Mouse (Mus musculus) forebrain, embryonic 15.5 days (tissue): ENCODE data around the gene Rogdi. TPM values are rescaled to one million over a fixed set of nuclear protein-coding genes. Genes with fewer than 3 reads are reported as not detected.

Experiments
- ATAC-seq: fragments of 200-750 bp; cut with Nextera tagmentation; replicated peaks from 2 replicates; pipeline ENCODE4 v1.8.0; 2017; ENCODE audit warnings: mild to moderate bottlenecking, moderate TSS enrichment, moderate library complexity
- H3K27ac ChIP-seq: fragments of 300-500 bp; sonication (generic); replicated peaks from 2 replicates; pipeline ENCODE4 v1.5.1; 2015; ENCODE audit warnings: mild to moderate bottlenecking, inconsistent platforms
- H3K27me3 ChIP-seq: fragments of 300-500 bp; sonication (generic); 2 replicates; pipeline ENCODE4 v1.6.1; 2015; ENCODE audit warnings: inconsistent platforms
- H3K36me3 ChIP-seq: fragments of 300-500 bp; sonication (generic); 2 replicates; pipeline ENCODE4 v1.6.1; 2015; ENCODE audit warnings: mild to moderate bottlenecking, inconsistent platforms
- H3K4me1 ChIP-seq: fragments of 300-500 bp; sonication (generic); 2 replicates; pipeline ENCODE4 v1.6.1; 2015; ENCODE audit warnings: inconsistent platforms
- H3K4me2 ChIP-seq: fragments of 300-500 bp; sonication (generic); replicated peaks from 2 replicates; pipeline ENCODE4 v1.6.1; 2015; ENCODE audit warnings: mild to moderate bottlenecking, inconsistent platforms
- H3K4me3 ChIP-seq: fragments of 300-500 bp; sonication (generic); 2 replicates; pipeline ENCODE4 v1.5.1; 2015; ENCODE audit warnings: mild to moderate bottlenecking, inconsistent platforms
- H3K9ac ChIP-seq: fragments of 300-500 bp; sonication (generic); replicated peaks from 2 replicates; pipeline ENCODE4 v1.6.1; 2015; ENCODE audit warnings: mild to moderate bottlenecking, inconsistent platforms
- H3K9me3 ChIP-seq: fragments of 300-500 bp; sonication (generic); 2 replicates; pipeline ENCODE4 v1.6.1; 2016; ENCODE audit warnings: inconsistent platforms
- WGBS: fragments of 180-500 bp; shearing (Covaris S2); methylation state at CpG from one replicate; pipeline ENCODE4 v1.1.7; 2015; ENCODE audit warnings: mixed read lengths; 5-methylcytosine and 5-hydroxymethylcytosine counted together
- polyA plus RNA-seq: library from polyadenylated mRNA; unstranded; fragments of >200 nt; fragmentation: Nextera tagmentation; extraction: Ambion mirVana; gene quantifications from 2 replicates; pipeline ENCODE4 v1.2.1, GENCODE M21; 2015

The Rogdi gene
- polyA plus RNA-seq, 1 experiment from 2014 or later, result 91.4 TPM

- no peak overlapping the region for H3K4me3 ChIP-seq
- no peak overlapping the region for H3K9ac ChIP-seq
- WGBS, result 77% methylated on average over 5 of the region's 5 CpGs
Measured at GRCm38 (mm10) chr16:4978275-4979051, 34.9 kb downstream of the Rogdi start.

GRCm38 (mm10) chr16:4976180-4976579 is 37.2 kb downstream of the Rogdi start:
- ATAC-seq, result no peak
- H3K36me3 ChIP-seq, result no peaks in the 10 kb centered on the region
- no peaks in the 10 kb centered on the region for H3K27me3 ChIP-seq
- no peak overlapping the region for H3K4me3 ChIP-seq
- H3K4me1 ChIP-seq, result no peaks in the 10 kb centered on the region
- WGBS, result 59% methylated on average over 2 of the region's 2 CpGs
- no peak overlapping the region for H3K9ac ChIP-seq
- no peak overlapping the region for H3K4me2 ChIP-seq
- H3K27ac ChIP-seq, result no peak overlapping the region
- H3K9me3 ChIP-seq, result no peaks in the 10 kb centered on the region

More at GRCm38 (mm10) chr16:4978275-4979051, 34.9 kb downstream of the Rogdi start:
- no peak for ATAC-seq
- Histone ChIP-seq H3K9me3 (no peaks in the 10 kb centered on the region), H3K27ac (no peak overlapping the region), H3K4me1 (no peaks in the 10 kb centered on the region), H3K4me2 (no peak overlapping the region), H3K27me3 (no peaks in the 10 kb centered on the region), H3K36me3 (no peaks in the 10 kb centered on the region)

GRCm38 (mm10) chr16:4974521-4974920 is 38.8 kb downstream of the Rogdi start:
- Histone ChIP-seq H3K4me2 (no peak overlapping the region), H3K36me3 (no peaks in the 10 kb centered on the region), H3K4me3 (no peak overlapping the region), H3K9ac (no peak overlapping the region), H3K27me3 (no peaks in the 10 kb centered on the region), H3K27ac (no peak overlapping the region), H3K4me1 (no peaks in the 10 kb centered on the region), H3K9me3 (no peaks in the 10 kb centered on the region)
- no peak for ATAC-seq
- WGBS, result 69% methylated on average over 5 of the region's 5 CpGs

DNA sequence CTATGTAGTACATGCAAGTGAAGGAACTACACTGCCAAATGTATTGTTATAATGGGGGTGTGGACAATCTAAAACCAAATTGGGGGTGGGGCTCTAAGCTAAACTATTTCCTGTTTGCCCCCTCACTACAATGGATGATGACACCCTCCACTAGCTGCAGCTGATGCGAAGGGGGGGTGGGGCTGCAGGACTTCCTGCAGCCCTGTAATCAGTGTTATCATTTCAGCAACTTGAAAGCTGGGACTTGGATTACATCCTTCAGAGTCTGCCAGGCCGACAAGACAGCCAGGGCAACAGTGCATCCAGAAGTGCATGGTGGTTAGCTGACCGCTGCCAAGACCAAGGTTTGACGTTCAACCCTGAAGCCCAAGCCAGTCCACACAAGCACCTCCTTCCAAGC is 41.7 kb downstream of the Rogdi start:
- Histone ChIP-seq H3K9me3 (no peaks in the 10 kb centered on the region), H3K4me3 (no peak overlapping the region), H3K27me3 (no peaks in the 10 kb centered on the region), H3K4me2 (no peak overlapping the region), H3K27ac (no peak overlapping the region), H3K4me1 (no peaks in the 10 kb centered on the region), H3K9ac (no peak overlapping the region), H3K36me3 (no peaks in the 10 kb centered on the region; the same call in 1 of the 2 replicates)
- 91% methylated on average over 4 of the region's 4 CpGs for WGBS
- ATAC-seq, result no peak

- ATAC-seq, result no peak
- peaks cover 7% of the 10 kb centered on the region for H3K4me1 ChIP-seq
- no peaks in the 10 kb centered on the region for H3K9me3 ChIP-seq
- H3K9ac ChIP-seq, result no peak overlapping the region
- no peak overlapping the region for H3K4me3 ChIP-seq
- WGBS, result 86% methylated on average over 5 of the region's 5 CpGs
- H3K4me2 ChIP-seq, result no peak overlapping the region
- H3K27me3 ChIP-seq, result no peaks in the 10 kb centered on the region
- H3K27ac ChIP-seq, result no peak overlapping the region
- H3K36me3 ChIP-seq, result no peaks in the 10 kb centered on the region; the same call in 1 of the 2 replicates
Measured at GRCm38 (mm10) chr16:4969055-4969843, 44.1 kb downstream of the Rogdi start.

DNA sequence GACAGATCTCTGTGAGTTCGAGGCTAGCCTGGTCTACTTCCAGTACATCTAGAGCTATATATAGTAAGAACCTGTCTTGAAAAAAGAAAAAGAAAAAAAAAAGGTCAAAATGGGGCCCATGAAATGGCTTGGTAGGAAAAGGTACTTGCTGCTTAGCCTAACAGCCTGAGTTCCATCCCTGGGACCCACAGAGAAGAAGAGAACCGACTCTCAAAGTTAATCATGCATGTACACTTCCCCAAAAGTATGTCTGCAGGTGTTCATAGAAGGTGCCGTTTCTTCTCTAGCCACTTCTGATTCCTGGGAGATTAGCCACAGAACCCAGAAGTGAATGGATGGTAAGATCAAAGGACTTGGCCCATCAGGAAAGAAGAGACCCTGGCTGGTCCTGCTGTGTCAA is 44.9 kb downstream of the Rogdi start:
- peaks cover 7% of the 10 kb centered on the region for H3K4me1 ChIP-seq
- WGBS, result 74% methylated on average over 3 of the region's 3 CpGs
- no peaks in the 10 kb centered on the region for H3K27me3 ChIP-seq
- no peak for ATAC-seq
- no peak overlapping the region for H3K27ac ChIP-seq
- H3K9ac ChIP-seq, result no peak overlapping the region
- no peaks in the 10 kb centered on the region; the same call in 1 of the 2 replicates for H3K36me3 ChIP-seq
- no peak overlapping the region for H3K4me3 ChIP-seq
- no peaks in the 10 kb centered on the region for H3K9me3 ChIP-seq
- H3K4me2 ChIP-seq, result no peak overlapping the region

GRCm38 (mm10) chr16:4965392-4966129 is 47.8 kb downstream of the Rogdi start:
- H3K4me3 ChIP-seq, result no peak overlapping the region
- H3K27me3 ChIP-seq, result no peaks in the 10 kb centered on the region
- no peaks in the 10 kb centered on the region; the same call in 1 of the 2 replicates for H3K36me3 ChIP-seq
- ATAC-seq, result no peak
- WGBS, result 87% methylated on average over 8 of the region's 8 CpGs
- no peak overlapping the region for H3K27ac ChIP-seq
- H3K4me1 ChIP-seq, result peaks cover 25% of the 10 kb centered on the region
- no peak overlapping the region for H3K4me2 ChIP-seq
- H3K9me3 ChIP-seq, result no peaks in the 10 kb centered on the region
- H3K9ac ChIP-seq, result no peak overlapping the region

GRCm38 (mm10) chr16:4964731-4965391 is 48.5 kb downstream of the Rogdi start:
- Histone ChIP-seq H3K4me1 (peaks cover 25% of the 10 kb centered on the region), H3K9ac (peak overlapping the region; percentile 77), H3K27ac (peak overlapping the region; percentile 85), H3K27me3 (no peaks in the 10 kb centered on the region), H3K9me3 (no peaks in the 10 kb centered on the region), H3K4me3 (peak overlapping the region; percentile 80), H3K4me2 (peak overlapping the region; percentile 68), H3K36me3 (no peaks in the 10 kb centered on the region; the same call in 1 of the 2 replicates)
- ATAC-seq, result peak; percentile 17
- 22% methylated on average over 13 of the region's 13 CpGs for WGBS

GRCm38 (mm10) chr16:4963797-4964709 is 49.3 kb downstream of the Rogdi start, which contains the start of gene Anks3:
TSS of gene Anks3 (minus strand) at chr16:4964205.
- WGBS, result under 1% methylated on average over 76 of the region's 76 CpGs
- Histone ChIP-seq H3K9ac (peak within 1 kb of the TSS; percentile 77), H3K36me3 (no peaks in the 10 kb centered on the region), H3K4me3 (peak within 1 kb of the TSS; percentile 80), H3K27me3 (no peaks in the 10 kb centered on the region), H3K4me1 (peaks cover 25% of the 10 kb centered on the region), H3K27ac (peak within 1 kb of the TSS; percentile 85), H3K4me2 (peak within 1 kb of the TSS; percentile 68), H3K9me3 (no peaks in the 10 kb centered on the region)
- ATAC-seq, result peak; percentile 99

GRCm38 (mm10) chr16:4963346-4963745 is 50.0 kb downstream of the Rogdi start:
- H3K36me3 ChIP-seq, result no peaks in the 10 kb centered on the region
- H3K9me3 ChIP-seq, result no peaks in the 10 kb centered on the region
- no peak for ATAC-seq
- H3K4me2 ChIP-seq, result peak overlapping the region; percentile 68
- H3K27me3 ChIP-seq, result no peaks in the 10 kb centered on the region
- 37% methylated on average over 9 of the region's 9 CpGs for WGBS
- H3K27ac ChIP-seq, result 0 out of 2 replicates have a peak overlapping the region, but pooled peaks have one; percentile 85
- H3K4me3 ChIP-seq, result peak overlapping the region; percentile 80
- peaks cover 25% of the 10 kb centered on the region for H3K4me1 ChIP-seq
- H3K9ac ChIP-seq, result peak overlapping the region; percentile 77
